Mouse (Mus musculus): Measurements from ENCODE around the gene Osbp2. TPM values are rescaled to one million over a fixed set of nuclear protein-coding genes. Genes with fewer than 3 reads are reported as not detected.

Osbp2 gene
- polyA plus RNA-seq, 1 experiment = not detected

DNA sequence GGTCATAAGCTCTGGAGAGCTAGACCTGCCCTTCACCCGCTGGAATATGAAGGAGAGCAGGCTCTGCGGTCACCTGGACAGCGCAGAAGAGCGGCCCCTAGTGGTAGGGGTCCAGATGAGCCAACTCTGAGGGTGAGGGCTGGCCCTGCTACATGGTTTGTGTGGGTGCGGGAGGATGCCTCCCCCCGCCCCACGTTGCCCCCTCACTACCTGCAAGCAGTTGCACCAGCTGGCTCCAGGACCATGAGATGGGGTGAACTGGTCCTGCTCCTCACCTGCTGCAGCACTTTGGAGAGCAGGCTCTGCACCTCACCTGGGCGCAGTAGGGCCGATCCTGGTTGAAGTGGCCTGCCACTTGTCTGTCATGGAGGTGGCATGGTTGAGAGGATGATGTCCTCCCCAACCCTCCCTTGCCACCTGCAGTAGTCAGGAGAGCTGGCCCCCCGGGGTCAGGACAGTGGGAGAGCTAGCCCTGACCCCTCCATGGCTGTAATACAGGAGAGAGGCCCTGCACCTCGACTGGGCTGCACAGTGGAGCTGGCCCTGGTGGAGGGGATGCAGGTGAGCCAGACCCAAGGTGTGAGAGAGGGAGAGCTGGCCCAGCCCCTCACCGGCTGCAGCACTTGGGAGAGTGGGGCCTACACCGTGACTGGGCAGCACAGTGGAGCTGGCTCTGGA, 29.1 kb downstream of the Osbp2 start:
- no peaks in the 10 kb centered on the region; the same call in 1 of the 2 replicates for H3K9me3 ChIP-seq (ENCODE audit: control insufficient read depth, low read length)
- no peaks in the 10 kb centered on the region for H3K4me1 ChIP-seq (ENCODE audit: control insufficient read depth)
- no peak for TF ChIP-seq GATA1 (IDR thresholded peaks at IDR 0.05; ENCODE audit: low read length)
- TF ChIP-seq TAL1 (IDR thresholded peaks at IDR 0.05; ENCODE audit: low read length) = no peak
- H3K4me3 ChIP-seq (replicated peaks) = no peak overlapping the region
- no peaks in the 10 kb centered on the region for H3K27me3 ChIP-seq (ENCODE audit: control insufficient read depth)
- no peaks in the 10 kb centered on the region for H3K36me3 ChIP-seq (ENCODE audit: control insufficient read depth)

DNA sequence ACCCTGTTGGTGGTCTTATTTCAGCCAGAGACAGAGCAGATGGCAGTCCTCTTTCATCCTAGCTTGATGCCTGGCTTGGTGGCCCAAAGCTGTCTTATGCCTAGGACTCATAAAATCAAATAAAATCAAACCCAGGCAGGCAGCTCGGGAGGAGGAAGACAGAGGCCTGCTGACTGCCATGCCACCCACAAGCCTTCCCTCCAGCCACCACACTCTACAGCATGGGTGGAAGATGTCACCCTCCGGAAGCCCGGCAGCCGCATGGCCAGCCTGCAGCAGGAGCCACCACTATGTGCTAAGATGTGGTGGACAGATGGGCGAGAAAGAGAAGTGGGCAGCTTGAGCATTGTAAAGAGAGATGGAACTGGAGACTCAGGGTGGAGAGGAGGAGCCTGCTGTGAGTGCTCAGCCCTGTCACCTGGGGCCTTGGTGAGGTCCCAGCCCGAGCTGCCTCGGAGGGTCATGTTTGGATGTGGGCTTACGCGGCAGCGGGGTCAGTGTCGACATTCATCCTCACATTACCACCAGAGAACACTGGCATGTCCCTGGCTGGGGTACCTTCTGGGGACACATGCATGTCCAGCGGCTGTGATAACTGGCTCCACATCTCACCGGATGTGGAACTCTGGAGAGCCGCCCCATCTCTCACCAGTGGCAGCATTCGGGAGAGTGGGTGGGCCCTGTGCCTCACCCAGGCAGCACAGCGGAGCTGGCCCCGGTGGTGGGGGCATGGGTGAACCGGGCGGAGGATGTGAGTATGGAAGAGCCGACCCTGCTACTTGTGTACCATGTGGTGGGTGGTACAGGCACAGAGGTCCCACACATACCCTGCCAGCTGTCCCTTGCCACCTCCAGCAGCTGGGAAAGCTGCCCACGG, 29.9 kb downstream of the Osbp2 start:
- Histone ChIP-seq H3K36me3 (ENCODE audit: control insufficient read depth) (no peaks in the 10 kb centered on the region), H3K4me3 (replicated peaks) (no peak overlapping the region), H3K4me1 (ENCODE audit: control insufficient read depth) (no peaks in the 10 kb centered on the region), H3K27me3 (ENCODE audit: control insufficient read depth) (no peaks in the 10 kb centered on the region), H3K9me3 (ENCODE audit: control insufficient read depth, low read length) (peaks cover under 1% of the 10 kb centered on the region)
- TF ChIP-seq TAL1 (IDR thresholded peaks at IDR 0.05; ENCODE audit: low read length) (no peak), GATA1 (IDR thresholded peaks at IDR 0.05; ENCODE audit: low read length) (no peak)

DNA sequence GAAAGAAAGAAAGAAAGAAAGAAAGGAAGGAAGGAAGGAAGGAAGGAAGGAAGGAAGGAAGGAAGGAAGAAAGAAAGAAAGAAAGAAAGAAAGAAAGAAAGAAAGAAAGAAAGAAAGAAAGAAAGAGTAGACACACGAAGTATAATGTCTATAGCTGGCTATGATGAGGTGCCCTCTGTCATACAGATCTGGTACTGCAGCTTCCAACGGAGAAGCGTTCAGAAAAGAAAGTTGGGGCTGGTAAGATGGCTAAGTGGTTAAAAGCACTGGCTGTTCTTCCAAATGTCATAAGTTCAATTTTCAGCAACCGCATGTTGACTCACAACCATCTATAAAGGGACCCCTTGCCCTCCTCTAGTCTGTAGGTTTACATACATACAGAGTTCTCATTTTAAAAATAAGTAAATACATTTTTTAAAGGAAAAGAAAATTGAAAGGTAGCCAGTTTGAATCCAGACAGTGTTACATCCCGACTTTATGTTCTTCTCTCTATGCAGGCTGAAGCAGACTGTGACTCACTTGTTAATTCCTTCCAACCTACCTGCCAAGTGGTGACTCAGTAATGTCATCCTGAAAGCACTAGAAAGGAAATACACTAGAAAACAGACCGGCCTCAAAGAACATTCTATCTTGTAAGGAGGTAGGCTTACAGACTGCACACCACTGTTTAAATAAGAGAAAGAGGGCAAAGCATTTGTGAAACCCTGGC, 31.4 kb downstream of the Osbp2 start:
- no peaks in the 10 kb centered on the region for H3K36me3 ChIP-seq (ENCODE audit: control insufficient read depth)
- peaks cover 13% of the 10 kb centered on the region for H3K9me3 ChIP-seq (ENCODE audit: control insufficient read depth, low read length)
- TF ChIP-seq GATA1 (IDR thresholded peaks at IDR 0.05; ENCODE audit: low read length) (no peak), TAL1 (IDR thresholded peaks at IDR 0.05; ENCODE audit: low read length) (no peak)
- no peaks in the 10 kb centered on the region for H3K27me3 ChIP-seq (ENCODE audit: control insufficient read depth)
- no peak overlapping the region for H3K4me3 ChIP-seq (replicated peaks)
- H3K4me1 ChIP-seq (ENCODE audit: control insufficient read depth) = no peaks in the 10 kb centered on the region

DNA sequence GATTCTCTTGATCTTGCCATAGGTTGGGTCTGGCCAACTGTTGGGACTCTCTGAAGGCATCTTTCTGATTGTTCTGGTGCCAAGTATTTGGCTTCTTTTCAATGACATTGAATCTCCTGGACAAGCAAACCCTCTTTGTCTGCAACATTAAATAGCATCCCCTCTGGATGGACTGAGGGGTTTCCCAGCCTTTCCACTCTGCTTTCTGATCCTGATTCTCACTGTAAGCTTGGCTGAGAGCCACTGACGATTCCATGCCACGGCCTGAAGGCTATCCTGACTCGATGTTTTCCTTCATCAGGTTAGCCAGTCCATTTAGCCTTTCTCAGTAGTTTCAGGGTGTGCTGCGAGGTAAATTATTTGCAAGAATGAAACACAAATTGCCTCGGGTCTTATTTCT, 34.0 kb downstream of the Osbp2 start:
- TF ChIP-seq GATA1 (IDR thresholded peaks at IDR 0.05; ENCODE audit: low read length) = no peak
- no peak for TF ChIP-seq TAL1 (IDR thresholded peaks at IDR 0.05; ENCODE audit: low read length)
- Histone ChIP-seq H3K27me3 (ENCODE audit: control insufficient read depth) (no peaks in the 10 kb centered on the region), H3K9me3 (ENCODE audit: control insufficient read depth, low read length) (peaks cover 13% of the 10 kb centered on the region), H3K4me1 (ENCODE audit: control insufficient read depth) (no peaks in the 10 kb centered on the region), H3K36me3 (ENCODE audit: control insufficient read depth) (no peaks in the 10 kb centered on the region), H3K4me3 (replicated peaks) (no peak overlapping the region)

DNA sequence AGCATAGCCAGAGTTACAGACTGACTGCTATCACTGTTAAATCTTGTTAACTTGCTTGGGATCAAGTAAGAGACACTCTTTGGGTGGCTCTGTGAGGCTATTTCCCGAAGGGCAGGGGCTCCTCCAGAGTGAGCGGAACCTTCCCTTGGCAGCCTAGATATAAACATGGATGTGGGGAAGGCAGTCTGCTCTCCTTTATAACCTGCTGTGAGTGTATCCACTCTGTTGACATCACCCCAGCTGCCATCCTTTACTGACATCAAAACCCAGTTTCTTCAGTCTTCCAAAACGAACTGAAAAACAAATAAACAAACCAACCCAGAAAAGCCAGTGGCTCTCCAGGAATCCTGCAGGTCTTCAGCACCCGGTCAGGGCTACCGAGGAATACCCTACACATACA, 39.6 kb downstream of the Osbp2 start:
- H3K4me3 ChIP-seq (replicated peaks) = no peak overlapping the region

DNA sequence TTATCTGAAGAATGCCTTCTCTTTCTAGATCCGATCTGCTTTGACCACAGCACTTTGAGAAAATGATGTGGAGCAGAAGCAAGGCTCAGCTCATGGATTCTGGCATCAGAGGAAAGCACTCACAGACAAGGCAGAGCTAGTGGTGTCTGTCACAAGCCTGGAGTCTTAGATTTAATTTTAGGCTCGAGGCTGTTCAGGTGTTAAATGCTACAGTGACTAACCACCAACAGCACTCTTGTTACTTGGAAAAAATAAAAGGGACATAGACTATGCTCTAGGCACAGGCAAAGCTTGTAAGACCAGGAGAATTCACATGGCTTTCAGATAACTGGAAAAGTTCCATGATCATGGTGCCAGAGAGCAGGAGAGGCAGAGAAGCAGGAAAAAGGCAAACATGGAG, 40.3 kb downstream of the Osbp2 start:
- Histone ChIP-seq H3K4me1 (ENCODE audit: control insufficient read depth) (no peaks in the 10 kb centered on the region), H3K27me3 (ENCODE audit: control insufficient read depth) (no peaks in the 10 kb centered on the region), H3K36me3 (ENCODE audit: control insufficient read depth) (no peaks in the 10 kb centered on the region), H3K9me3 (ENCODE audit: control insufficient read depth, low read length) (peaks cover 8% of the 10 kb centered on the region), H3K4me3 (replicated peaks) (no peak overlapping the region)
- TF ChIP-seq TAL1 (IDR thresholded peaks at IDR 0.05; ENCODE audit: low read length) = no peak
- TF ChIP-seq GATA1 (IDR thresholded peaks at IDR 0.05; ENCODE audit: low read length) = no peak

More for the DNA sequence above, 39.6 kb downstream of the Osbp2 start:
- TF ChIP-seq TAL1 (IDR thresholded peaks at IDR 0.05; ENCODE audit: low read length) = no peak
- TF ChIP-seq GATA1 (IDR thresholded peaks at IDR 0.05; ENCODE audit: low read length) = no peak
- Histone ChIP-seq H3K36me3 (ENCODE audit: control insufficient read depth) (no peaks in the 10 kb centered on the region), H3K4me1 (ENCODE audit: control insufficient read depth) (no peaks in the 10 kb centered on the region), H3K9me3 (ENCODE audit: control insufficient read depth, low read length) (peaks cover 13% of the 10 kb centered on the region), H3K27me3 (ENCODE audit: control insufficient read depth) (no peaks in the 10 kb centered on the region)

DNA sequence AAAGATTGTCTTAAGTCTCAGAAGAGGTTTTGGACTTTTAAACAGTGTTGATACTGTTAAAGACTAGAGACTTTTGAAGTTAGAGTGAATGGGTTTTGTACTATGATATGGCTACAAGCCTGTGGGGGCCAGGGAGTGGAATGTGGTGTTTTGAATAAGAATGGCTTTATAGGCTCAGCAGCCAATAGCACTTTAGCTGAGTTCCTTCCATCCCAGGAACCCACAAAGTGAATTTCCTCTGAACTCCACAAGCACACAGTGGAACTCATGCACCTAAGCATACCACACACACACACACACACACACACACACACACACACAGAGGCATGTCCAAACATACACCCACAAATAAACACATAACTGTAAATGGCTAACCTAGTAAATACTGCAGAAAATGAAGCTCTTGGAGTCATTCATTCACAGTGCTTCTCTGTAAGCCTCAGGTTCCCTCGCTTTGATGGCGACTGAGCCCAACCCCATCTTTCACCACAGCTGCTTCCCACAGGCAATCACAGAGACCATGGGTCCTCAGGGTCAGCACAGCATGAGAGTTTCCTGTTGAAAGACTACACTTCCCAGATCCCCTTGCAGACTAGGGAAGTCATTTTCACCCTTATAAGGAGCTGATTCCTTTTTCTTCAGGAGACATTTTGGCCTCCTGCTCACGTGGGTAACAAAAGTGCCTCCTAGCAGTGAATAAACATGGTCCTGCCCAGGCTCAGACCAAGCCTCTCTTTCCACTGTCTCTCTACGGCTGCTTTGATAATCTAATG, 45.5 kb downstream of the Osbp2 start:
- H3K36me3 ChIP-seq (ENCODE audit: control insufficient read depth) = no peaks in the 10 kb centered on the region
- no peak for TF ChIP-seq GATA1 (IDR thresholded peaks at IDR 0.05; ENCODE audit: low read length)
- TF ChIP-seq TAL1 (IDR thresholded peaks at IDR 0.05; ENCODE audit: low read length) = no peak

DNA sequence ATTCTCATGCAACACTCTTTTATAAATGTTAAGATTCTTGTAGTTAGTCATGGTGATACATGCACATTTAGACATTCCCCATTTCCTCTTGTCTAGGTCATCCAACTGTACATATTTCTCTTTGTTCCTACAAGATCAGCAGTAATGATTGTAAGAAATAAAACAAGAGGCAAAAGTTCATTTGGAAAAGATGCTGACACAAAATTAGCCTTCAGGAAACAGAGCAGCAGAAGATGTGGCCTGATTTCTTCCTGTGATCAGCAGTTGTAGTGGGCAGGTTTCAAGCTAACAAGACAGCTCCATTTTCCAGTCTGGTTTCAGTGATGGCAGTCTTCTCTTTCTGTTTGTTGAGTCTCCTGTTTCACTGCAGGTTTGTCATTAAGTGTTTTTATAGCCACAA, 47.8 kb downstream of the Osbp2 start:
- Histone ChIP-seq H3K4me1 (ENCODE audit: control insufficient read depth) (no peaks in the 10 kb centered on the region), H3K36me3 (ENCODE audit: control insufficient read depth) (no peaks in the 10 kb centered on the region), H3K9me3 (ENCODE audit: control insufficient read depth, low read length) (no peaks in the 10 kb centered on the region; the same call in 1 of the 2 replicates), H3K4me3 (replicated peaks) (no peak overlapping the region), H3K27me3 (ENCODE audit: control insufficient read depth) (no peaks in the 10 kb centered on the region)
- TF ChIP-seq GATA1 (IDR thresholded peaks at IDR 0.05; ENCODE audit: low read length) (no peak), TAL1 (IDR thresholded peaks at IDR 0.05; ENCODE audit: low read length) (no peak)

More for the DNA sequence above, 45.5 kb downstream of the Osbp2 start:
- no peaks in the 10 kb centered on the region for H3K27me3 ChIP-seq (ENCODE audit: control insufficient read depth)
- no peak overlapping the region for H3K4me3 ChIP-seq (replicated peaks)
- no peaks in the 10 kb centered on the region for H3K9me3 ChIP-seq (ENCODE audit: control insufficient read depth, low read length)
- H3K4me1 ChIP-seq (ENCODE audit: control insufficient read depth) = no peaks in the 10 kb centered on the region
